Comparison of ENCODE assay signal across 24 mouse cellular contexts in the genomic region with DNA sequence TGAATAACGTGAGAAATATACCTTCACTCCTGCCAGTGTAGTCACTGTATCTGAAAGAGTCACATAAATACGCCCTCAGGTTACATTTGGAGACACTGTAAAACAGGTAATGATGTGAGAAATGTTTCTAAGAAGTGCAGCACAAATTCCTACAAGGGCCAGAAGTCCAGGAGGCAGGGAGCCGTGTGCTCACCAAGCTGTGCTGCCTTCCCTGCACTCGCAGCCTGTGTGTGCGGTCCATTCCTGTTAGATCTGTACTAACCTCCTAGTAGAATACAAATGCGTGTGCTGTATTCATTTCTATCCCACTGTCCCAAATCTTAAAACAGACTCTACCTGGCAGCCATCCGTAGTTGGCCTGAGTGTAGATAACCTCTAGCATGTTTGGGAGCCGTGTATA. TPM values are rescaled to one million over a fixed set of nuclear protein-coding genes. Genes with fewer than 3 reads are reported as not detected.
"Had no signal": no experiment of that assay in that cellular context is flagged by ENCODE, and none has a peak within 500 bp of the region (broad histone marks: within the 10 kb centered on the region; RNA-seq: fewer than 3 reads in every experiment).

No protein-coding gene starts in this region.

- H3K4me3 ChIP-seq: neural tube, embryonic 13.5 days; neural tube, embryonic 15.5 days; stomach, embryonic 15.5 days had no signal

- H3K4me2 ChIP-seq: neural tube, embryonic 13.5 days; neural tube, embryonic 15.5 days; stomach, embryonic 15.5 days had no signal

- H3K27me3 ChIP-seq: neural tube, embryonic 13.5 days; neural tube, embryonic 15.5 days; stomach, embryonic 15.5 days had no signal

- DNase-seq: retina, postnatal 1 day; right cerebral cortex, adult 18-20 months; right cerebral cortex, postnatal 14 days; right cerebral cortex, postnatal 25 days; right cerebral cortex, postnatal 4 days; spleen, adult 18-20 months; thymus, adult 18-20 months; thymus, adult 2 months; thymus, postnatal 14 days; thymus, postnatal 25 days; thymus, postnatal 36 days; thymus, postnatal 4 days had no signal

RNA-seq across cellular contexts. Expression of gene Olfr311, which starts 21.7 kb away (rescaled TPM):
- polyA plus RNA-seq: neural tube, embryonic 13.5 days; neural tube, embryonic 14.5 days; neural tube, embryonic 15.5 days; small intestine, adult 2 months; spleen, adult 2 months; stomach, embryonic 14.5 days; stomach, embryonic 15.5 days; stomach, embryonic 16.5 days; stomach, postnatal 0 days; testis, adult 2 months; thymus, adult 2 months; thymus, postnatal 0 days; urinary bladder, adult 2 months had no signal

RNA-seq across cellular contexts. Expression of gene Olfr312, which starts 31.7 kb away (rescaled TPM):
- polyA plus RNA-seq: neural tube, embryonic 13.5 days; neural tube, embryonic 14.5 days; neural tube, embryonic 15.5 days; small intestine, adult 2 months; spleen, adult 2 months; stomach, embryonic 14.5 days; stomach, embryonic 15.5 days; stomach, embryonic 16.5 days; stomach, postnatal 0 days; thymus, adult 2 months; thymus, postnatal 0 days; urinary bladder, adult 2 months had no signal
